In genomic region chr8:126585561-126586031, GRCm38 (mm10) we compare ENCODE assay signal across 8 mouse cellular contexts. TPM values are rescaled to one million over a fixed set of nuclear protein-coding genes. Genes with fewer than 3 reads are reported as not detected.
DNase-seq lines count a peak whose midpoint lies in the region; ATAC-seq lines count a peak whose summit lies in the region.

No protein-coding gene starts in this region.

- H3K4me3 ChIP-seq in hindbrain, embryonic 13.5 days = no peak overlapping the region
- H3K4me3 ChIP-seq in midbrain, embryonic 10.5 days = peak overlapping the region; percentile 11; the same call in 1 of the 2 replicates

- H3K4me2 ChIP-seq in hindbrain, embryonic 13.5 days = peak overlapping the region; percentile 99

- ATAC-seq in hindbrain, embryonic 13.5 days (ENCODE audit: low FRiP score) = no peak

- 54% methylated on average over 9 of the region's 9 CpGs for WGBS in hindbrain, embryonic 13.5 days
- 76% methylated on average over 9 of the region's 9 CpGs for WGBS in midbrain, embryonic 10.5 days

- no peaks in the 10 kb centered on the region for H3K27me3 ChIP-seq in hindbrain, embryonic 13.5 days
- no peaks in the 10 kb centered on the region for H3K27me3 ChIP-seq in midbrain, embryonic 10.5 days (ENCODE audit: low read depth, poor library complexity, severe bottlenecking)

- H3K9ac ChIP-seq in hindbrain, embryonic 13.5 days = peak overlapping the region; percentile 30; the same call in 1 of the 2 replicates

- peaks cover 77% of the 10 kb centered on the region for H3K4me1 ChIP-seq in hindbrain, embryonic 13.5 days (replicated peaks)
- peaks cover 76% of the 10 kb centered on the region for H3K4me1 ChIP-seq in midbrain, embryonic 10.5 days

- peaks cover 11% of the 10 kb centered on the region; the same call in 1 of the 2 replicates for H3K36me3 ChIP-seq in hindbrain, embryonic 13.5 days
- peaks cover 25% of the 10 kb centered on the region for H3K36me3 ChIP-seq in midbrain, embryonic 10.5 days

- H3K27ac ChIP-seq in hindbrain, embryonic 13.5 days = no peak overlapping the region
- H3K27ac ChIP-seq in midbrain, embryonic 10.5 days (replicated peaks) = peak overlapping the region; percentile 98

- H3K9me3 ChIP-seq in hindbrain, embryonic 13.5 days = no peaks in the 10 kb centered on the region
- no peaks in the 10 kb centered on the region for H3K9me3 ChIP-seq in midbrain, embryonic 10.5 days (replicated peaks)

- peak; percentile 59 for DNase-seq in adrenal gland, adult 2 months
- no peak for DNase-seq in adrenal gland, postnatal 25 days
- peak; percentile 61 for DNase-seq in right cerebral cortex, adult 18-20 months
- no peak for DNase-seq in right cerebral cortex, postnatal 14 days
- no peak for DNase-seq in midbrain, embryonic 10.5 days (ENCODE audit: low spot score)
- peak; percentile 27 to 32 for DNase-seq in thymus, postnatal 10 days (ENCODE audit: low spot score in 2 of 2)
- DNase-seq in embryo, embryonic 9.5 days (ENCODE audit: extremely low spot score) = no peak

RNA-seq across cellular contexts. Expression of gene Irf2bp2, which starts 8.2 kb away (rescaled TPM):
- 10 to 100 TPM; 89.4 to 92.0 TPM for total RNA-seq in adrenal gland, adult 2 months (2021)
- 111 and 120 TPM in 2 replicates for polyA plus RNA-seq in adrenal gland, adult 2 months (2012; rRNA removed)
- 81.3 and 82.6 TPM in 2 replicates for total RNA-seq in adrenal gland, postnatal 25 days (2021)
- polyA plus RNA-seq in hindbrain, embryonic 13.5 days (2015; fragmentation: Nextera tagmentation; extraction: Ambion mirVana) = 9.0 TPM in 2 replicates
- polyA plus RNA-seq in midbrain, embryonic 10.5 days (2016; fragmentation: Nextera tagmentation; extraction: Ambion mirVana) = 3.8 and 4.0 TPM in 2 replicates

Comparison
In these comparisons a context has a peak if more than half of its experiments do, and no peak if none do; other contexts are left out.
1. DNase-seq: peak in adrenal gland, adult 2 months (single experiment), right cerebral cortex, adult 18-20 months (single experiment) and thymus, postnatal 10 days (2 of 2); none in adrenal gland, postnatal 25 days (single experiment), right cerebral cortex, postnatal 14 days (single experiment), midbrain, embryonic 10.5 days (single experiment) and embryo, embryonic 9.5 days (single experiment).
2. RNA of gene Irf2bp2, which starts 8.2 kb away (polyA plus RNA-seq): 111 to 120 TPM in adrenal gland, adult 2 months; 9.0 TPM in hindbrain, embryonic 13.5 days and 3.8 to 4.0 TPM in midbrain, embryonic 10.5 days; every median in the first group is over 10 times any median in the second.